20 mouse cellular contexts compared by ENCODE assay signal in the genomic region with DNA sequence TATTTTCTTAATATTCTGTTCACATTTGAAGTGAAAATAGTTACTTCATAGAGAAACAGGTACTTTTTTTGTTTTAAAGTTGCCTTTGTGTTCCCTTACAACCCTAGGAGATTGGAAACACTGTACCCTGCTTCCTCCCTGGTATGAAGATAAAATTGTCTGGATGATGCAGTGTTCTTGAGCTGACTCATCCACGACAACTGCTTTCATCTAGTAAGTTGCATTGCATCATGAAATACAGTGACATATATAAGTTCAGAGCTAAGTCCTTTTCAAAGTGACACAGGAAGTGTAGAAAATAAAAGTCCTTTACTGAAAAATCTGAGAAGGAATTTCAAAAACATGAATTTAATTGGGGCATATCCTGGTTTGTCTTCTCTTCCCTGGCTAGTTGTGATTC.
DNase-seq lines count a peak whose midpoint lies in the region; TF ChIP-seq lines count a peak whose summit lies in the region.
"Had no signal": no experiment of that assay in that cellular context is flagged by ENCODE, and none has a peak within 500 bp of the region (broad histone marks: within the 10 kb centered on the region; RNA-seq: fewer than 3 reads in every experiment).

No protein-coding gene starts in this region.

- TF ChIP-seq POLR2A in myocyte (IDR thresholded peaks at IDR 0.05; ENCODE audit: insufficient read length, low read depth): no peak

- H3K4me3 ChIP-seq in myocyte: no peak overlapping the region
- H3K4me3 ChIP-seq: embryonic facial prominence, embryonic 13.5 days; embryonic facial prominence, embryonic 15.5 days; erythroblast, embryonic 14.5 days; forebrain, embryonic 10.5 days; forebrain, embryonic 12.5 days had no signal

- no peaks in the 10 kb centered on the region for H3K36me3 ChIP-seq in myocyte (ENCODE audit: control insufficient read depth, insufficient read depth)
- H3K36me3 ChIP-seq: embryonic facial prominence, embryonic 13.5 days; embryonic facial prominence, embryonic 15.5 days; forebrain, embryonic 10.5 days; forebrain, embryonic 12.5 days had no signal

- peak; percentile 47 for DNase-seq in 3T3-L1 (ENCODE audit: low read depth, low spot score)
- DNase-seq in MN1 (ENCODE audit: low spot score): peak; percentile 20
- DNase-seq in liver: no peak
- no peak for DNase-seq in right cerebral cortex, adult 18-20 months
- DNase-seq: adrenal gland, adult 2 months; adrenal gland, postnatal 10 days; adrenal gland, postnatal 25 days; cerebellum, adult 11 months; cerebellum, adult 18-20 months; cerebellum, adult 8-10 months; cerebellum, adult 9-11 months; cerebellum, postnatal 14 days; cerebellum, postnatal 36 days; embryo, embryonic 11 days had no signal

- no peaks in the 10 kb centered on the region for H3K79me2 ChIP-seq in myocyte (ENCODE audit: control insufficient read depth, insufficient read depth)

- H3ac ChIP-seq in myocyte (ENCODE audit: control insufficient read depth, insufficient read length): no peak overlapping the region

- H3K4me2 ChIP-seq in myocyte (ENCODE audit: low read depth): no peak overlapping the region
- H3K4me2 ChIP-seq: embryonic facial prominence, embryonic 13.5 days; embryonic facial prominence, embryonic 15.5 days; forebrain, embryonic 12.5 days had no signal

- no peaks in the 10 kb centered on the region for H3K27me3 ChIP-seq in myocyte (ENCODE audit: control insufficient read depth, insufficient read depth, insufficient read length)
- H3K27me3 ChIP-seq: embryonic facial prominence, embryonic 13.5 days; embryonic facial prominence, embryonic 15.5 days; forebrain, embryonic 12.5 days had no signal

TF ChIP-seq in myocyte, 11 proteins besides CTCF, POLR2A, EP300 and RAD21:
- TF ChIP-seq CEBPB (IDR thresholded peaks at IDR 0.05; ENCODE audit: insufficient read depth, poor library complexity, severe bottlenecking): peak; percentile 63; the same call in 1 of the 2 replicates
- no peak for TF ChIP-seq MAX (IDR thresholded peaks at IDR 0.05; ENCODE audit: low read depth)
- no peak for TF ChIP-seq SRF (IDR thresholded peaks at IDR 0.05; ENCODE audit: control insufficient read depth, insufficient read length, low read depth)
- no peak for TF ChIP-seq POLR2AphosphoS2 (IDR thresholded peaks at IDR 0.05; ENCODE audit: insufficient read length, low read depth)
- TF ChIP-seq TCF3 (IDR thresholded peaks at IDR 0.05; ENCODE audit: insufficient read length, low read depth): no peak
- no peak for TF ChIP-seq MYOG (IDR thresholded peaks at IDR 0.05; ENCODE audit: control insufficient read depth in 1 of 3, insufficient read depth in 1 of 3, insufficient read length in 2 of 3, low read depth in 2 of 3)
- no peak for TF ChIP-seq TCF12 (IDR thresholded peaks at IDR 0.05; ENCODE audit: insufficient read depth, poor library complexity, severe bottlenecking)
TF ChIP-seq in myocyte: peak in this region for 1.

Comparison
In these comparisons a context has a peak if more than half of its experiments do, and no peak if none do; other contexts are left out.
1. DNase-seq: peak in 3T3-L1 (single experiment) and MN1 (single experiment); none in liver (single experiment) and right cerebral cortex, adult 18-20 months (single experiment).